Mouse (Mus musculus): ENCODE results near the gene Hbq1b.
"Not testable (repeated sequence)": the region's sequence is repeated elsewhere in the genome, so short reads cannot be mapped to it uniquely, and the experiment has no call there.

Hbq1b gene

DNA sequence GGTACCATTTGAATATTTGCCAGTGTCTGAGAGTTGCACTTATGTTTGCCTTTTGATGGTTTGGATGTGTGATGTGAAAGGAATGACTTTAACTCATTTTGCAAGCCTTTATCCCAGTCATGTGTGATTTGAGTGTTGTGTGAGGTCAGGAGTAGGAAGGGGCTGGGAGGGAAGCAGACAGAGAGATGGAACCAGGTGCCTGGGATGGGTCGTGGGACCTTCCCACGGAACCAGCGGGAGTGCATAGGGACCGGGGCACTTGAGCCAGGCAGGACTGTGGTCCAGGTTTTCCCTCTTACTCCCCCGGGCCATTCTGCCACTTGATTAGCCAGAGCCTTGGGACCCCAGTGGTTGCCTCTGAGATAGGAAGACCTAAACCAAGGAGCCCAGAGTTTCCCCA is 18.8 kb upstream of the Hbq1b start:
- ATAC-seq (ENCODE audit: low TSS enrichment): no peak; the same call in 1 of the 2 replicates

DNA sequence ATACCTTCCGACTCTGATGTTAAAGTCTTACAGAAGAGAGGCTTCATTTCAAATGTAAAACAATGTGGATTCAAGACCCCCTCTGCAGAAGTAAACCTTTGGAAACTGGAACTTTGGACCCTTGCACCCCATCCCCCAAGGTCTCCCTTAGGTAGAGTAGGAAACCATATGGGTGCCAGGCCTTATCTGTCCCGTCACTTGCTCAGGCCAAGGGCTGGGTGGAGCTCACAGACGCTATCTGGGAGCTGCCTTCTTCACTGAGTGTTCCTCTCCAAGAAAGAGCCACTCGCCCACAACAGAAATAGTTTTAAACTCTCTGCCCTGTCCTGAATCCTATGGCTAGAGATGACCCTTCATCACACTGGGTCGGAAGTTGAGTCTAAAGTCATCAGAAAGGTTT is 17.8 kb upstream of the Hbq1b start:
- ATAC-seq (ENCODE audit: low TSS enrichment): no peak

DNA sequence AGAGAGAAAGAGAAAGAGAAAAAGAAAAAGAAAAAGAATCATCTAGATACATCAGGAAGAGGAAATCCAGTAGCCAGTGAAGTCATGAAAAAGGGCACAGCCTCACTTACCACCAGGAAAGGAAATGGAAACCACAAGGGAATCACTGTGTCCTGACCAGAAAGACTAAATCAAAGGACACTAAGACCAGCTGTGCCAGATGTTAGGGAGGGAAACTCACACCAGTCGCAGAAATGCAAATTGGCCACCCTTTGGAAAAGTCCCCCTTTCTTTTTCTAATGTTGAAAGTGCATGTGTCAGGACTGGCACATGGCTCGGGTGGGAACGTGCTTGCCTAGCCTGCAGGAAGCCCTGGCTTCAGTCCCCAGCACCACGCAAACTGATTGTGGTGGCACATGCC is 15.6 kb upstream of the Hbq1b start:
- ATAC-seq (ENCODE audit: low TSS enrichment): no peak

DNA sequence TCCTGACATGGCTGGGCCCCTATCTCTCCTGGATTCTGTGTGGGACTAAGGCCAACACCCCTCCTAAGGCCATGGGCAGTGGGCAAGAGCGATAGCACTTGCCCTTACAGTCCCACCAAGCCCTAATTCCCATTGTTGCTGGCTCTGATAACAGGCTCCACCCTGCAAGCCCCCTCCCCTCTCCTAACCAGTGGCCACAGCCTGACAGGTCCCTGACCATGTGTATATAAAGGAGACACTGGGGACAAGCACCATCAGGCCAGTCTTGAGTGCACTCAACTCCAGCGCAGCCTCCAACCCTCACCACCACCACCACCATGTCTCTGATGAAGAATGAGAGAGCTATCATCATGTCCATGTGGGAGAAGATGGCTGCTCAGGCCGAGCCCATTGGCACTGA is 10.4 kb upstream of the Hbq1b start, which contains the start of gene Hba-x:
Gene Hba-x (plus strand): TSS at position 54 of the 400 bp plus-strand sequence.
- no peak for ATAC-seq (ENCODE audit: low TSS enrichment)

DNA sequence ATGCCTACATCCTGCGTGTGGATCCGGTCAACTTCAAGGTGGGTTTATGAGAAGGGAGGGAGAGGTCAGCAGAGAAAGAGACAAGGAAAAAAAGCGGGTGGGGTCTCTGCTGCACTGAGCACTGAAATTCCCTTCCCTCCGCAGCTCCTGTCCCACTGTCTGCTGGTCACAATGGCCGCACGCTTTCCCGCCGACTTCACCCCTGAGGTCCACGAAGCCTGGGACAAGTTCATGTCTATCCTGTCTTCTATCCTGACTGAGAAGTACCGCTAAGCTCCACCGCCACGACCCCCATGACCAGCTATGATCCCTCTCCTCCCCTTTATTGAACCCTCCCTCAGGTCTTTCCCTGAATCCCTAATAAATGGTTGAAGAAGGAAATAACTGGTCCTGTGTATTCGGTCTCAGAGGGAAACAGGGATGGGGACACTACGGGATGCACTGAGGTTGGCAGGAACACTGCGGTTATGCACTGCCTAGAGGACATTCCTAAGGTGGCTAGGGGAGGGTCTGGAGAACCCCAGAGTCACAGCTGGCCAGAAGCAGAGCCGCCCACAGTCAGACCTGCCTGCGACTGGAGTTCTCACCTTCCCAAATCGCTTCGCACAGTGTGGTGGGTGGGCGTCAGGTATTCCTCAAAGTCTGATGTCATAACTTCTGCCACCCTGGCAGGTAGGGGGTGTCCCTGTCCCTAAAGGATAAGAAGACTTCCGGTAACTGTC is 8.9 kb upstream of the Hbq1b start:
- ATAC-seq (ENCODE audit: low TSS enrichment): no peak

DNA sequence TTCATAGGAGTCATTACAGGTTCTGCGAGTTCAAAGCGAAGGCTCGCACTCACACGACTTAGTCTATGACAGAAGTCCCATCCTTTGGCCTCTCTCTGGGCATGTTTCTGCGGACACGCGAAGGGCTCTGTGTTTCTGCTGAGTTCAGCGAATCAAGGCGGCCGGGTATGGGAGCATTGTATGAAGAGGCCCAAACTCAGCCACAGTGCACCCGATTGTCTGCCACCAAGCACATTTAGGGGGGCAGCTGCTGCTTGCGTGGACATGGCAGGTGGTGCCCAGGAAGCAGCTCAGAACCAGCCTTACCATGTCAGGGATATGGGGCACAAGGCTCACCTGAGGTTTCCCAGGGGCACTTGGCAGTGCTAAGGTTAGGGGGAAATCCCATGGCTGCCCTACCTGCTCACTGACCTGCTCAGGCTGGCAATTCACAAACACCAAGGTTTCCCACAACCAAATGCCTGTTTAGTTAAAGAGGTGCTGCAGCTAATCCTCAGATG is 8.3 kb upstream of the Hbq1b start:
- no peak for ATAC-seq (ENCODE audit: low TSS enrichment)

DNA sequence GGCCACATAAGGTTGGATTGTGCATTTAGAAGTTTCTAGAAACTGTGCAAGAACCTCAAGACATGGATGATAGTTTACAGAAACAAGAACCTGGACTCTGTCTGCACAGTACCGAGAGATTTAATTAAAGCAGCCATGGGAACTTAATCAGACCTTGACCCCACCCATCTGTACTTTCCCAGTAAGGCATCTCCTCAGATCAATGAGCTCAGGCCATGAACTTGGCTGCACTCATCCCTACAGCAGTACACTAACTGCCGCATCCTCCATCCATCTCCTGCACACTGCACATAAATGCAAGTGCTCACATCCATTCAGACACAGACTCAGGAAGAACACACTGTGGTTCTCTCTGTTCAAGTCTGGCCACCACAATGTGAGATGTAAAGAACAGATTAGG is 6.1 kb upstream of the Hbq1b start:
- no peak for ATAC-seq (ENCODE audit: low TSS enrichment)

DNA sequence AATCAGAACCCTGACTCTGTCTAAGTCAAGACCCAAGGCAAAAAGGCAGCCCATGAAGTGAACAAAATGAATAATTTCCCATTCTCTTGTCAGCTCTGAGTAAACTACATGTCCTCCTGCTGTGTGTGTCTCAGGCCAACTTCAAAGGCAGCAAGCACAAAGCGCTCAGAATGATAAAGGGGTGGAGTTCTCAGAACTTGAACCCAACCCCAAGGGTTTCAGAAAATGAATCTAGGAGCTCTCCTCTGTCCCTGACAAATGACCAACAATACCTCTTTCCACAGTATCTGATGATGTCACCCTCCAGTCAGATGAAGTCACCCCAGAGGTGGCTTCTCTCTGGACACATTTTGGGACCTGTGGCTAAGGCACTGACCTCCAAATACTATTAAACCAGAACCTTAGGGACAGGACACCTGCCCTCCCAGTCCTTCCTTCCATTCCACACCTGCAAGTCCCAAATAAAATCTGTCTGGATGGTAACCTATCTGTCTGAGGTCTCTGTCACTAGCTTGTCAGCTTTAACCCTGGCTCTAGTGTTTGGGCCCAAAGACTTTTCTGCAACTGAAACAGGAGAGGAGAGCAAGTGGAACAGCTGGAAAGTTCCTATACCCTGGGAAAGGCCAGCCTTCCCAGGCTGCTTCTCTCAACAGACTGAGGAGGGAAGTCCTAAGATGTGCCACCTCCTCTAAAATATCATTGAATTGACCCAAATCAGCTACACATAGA is 5.2 kb upstream of the Hbq1b start:
- ATAC-seq (ENCODE audit: low TSS enrichment): no peak

DNA sequence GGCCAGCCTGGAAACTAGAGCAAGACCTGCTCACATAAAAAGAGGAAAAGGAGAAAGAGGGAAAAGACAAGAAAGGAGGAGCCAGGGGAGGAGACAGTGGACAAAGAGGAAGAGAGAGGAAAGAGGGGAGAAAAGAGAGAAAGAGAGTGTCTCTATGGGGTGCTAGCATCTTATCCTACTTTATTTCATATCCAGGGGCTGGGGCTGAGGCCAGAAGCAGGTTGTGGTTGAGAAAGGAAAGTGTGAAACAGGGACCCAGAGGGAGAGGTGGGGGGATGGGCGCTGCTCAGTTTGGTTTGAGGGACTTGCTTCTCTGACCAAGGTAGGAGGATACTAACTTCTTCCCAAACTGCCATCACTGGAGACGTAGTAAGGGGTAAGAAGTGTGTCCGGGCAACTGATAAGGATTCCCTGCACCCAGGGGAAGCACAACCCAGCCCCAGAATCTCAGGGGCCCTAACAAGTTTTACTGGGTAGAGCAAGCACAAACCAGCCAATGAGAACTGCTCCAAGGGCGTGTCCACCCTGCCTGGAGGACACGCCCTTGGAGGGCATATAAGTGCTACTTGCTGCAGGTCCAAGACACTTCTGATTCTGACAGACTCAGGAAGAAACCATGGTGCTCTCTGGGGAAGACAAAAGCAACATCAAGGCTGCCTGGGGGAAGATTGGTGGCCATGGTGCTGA is 3.5 kb upstream of the Hbq1b start, which contains the start of gene Hba-a1:
Gene Hba-a1 (plus strand): TSS at position 421 of the 687 bp plus-strand sequence.
- not testable (repeated sequence) for ATAC-seq (ENCODE audit: low TSS enrichment)

DNA sequence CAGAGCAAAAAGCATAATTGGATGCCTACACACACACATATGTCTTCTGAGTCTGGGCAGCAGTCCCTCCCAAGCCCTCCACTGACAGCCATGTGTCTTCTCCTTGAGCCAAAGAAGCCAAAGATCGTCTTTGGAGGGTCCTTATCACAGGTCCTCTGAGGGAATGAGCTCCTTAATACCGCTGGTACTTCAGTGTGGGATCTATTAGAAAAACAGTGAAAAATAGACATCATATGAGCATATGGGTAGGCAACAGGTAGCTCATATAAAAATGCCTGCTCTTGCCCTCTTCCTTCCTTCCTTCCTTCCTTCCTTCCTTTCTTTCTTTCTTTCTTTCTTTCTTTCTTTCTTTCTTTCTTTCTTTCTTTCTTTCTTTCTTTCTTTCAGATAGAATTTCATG is 2.2 kb upstream of the Hbq1b start:
- not testable (repeated sequence) for ATAC-seq (ENCODE audit: low TSS enrichment)

DNA sequence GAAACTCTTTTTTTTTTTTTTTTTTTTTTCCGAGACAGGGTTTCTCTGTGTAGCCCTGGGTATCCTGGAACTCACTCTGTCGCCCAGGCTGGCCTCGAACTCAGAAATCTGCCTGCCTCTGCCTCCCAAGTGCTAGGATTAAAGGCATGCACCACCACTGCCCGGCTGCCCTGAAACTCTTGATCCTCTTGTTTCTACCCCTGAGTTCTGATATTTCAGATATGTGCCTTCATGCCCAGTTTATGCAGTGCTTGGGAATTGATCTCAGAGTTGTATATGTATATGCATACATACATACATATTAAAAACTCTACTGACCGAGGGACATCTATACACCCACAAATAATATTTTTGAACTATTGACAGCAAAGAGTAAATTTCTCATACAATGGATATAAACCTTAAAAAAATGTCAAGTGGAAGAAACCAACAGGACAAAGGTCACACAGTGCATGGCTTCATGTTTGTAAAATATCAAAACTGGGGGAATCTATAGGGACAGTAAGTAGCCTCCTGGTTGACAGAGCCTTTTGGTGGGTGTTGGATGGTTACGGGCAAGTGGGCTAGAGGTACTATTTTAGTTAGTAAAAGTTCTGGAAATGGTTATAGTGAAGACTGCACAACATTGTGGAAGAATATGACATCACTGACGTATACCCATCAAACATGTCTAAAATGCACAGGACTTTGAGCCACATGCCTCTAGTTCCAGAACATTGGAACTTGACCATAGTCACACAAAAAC is 1.6 kb upstream of the Hbq1b start:
- no peak for ATAC-seq (ENCODE audit: low TSS enrichment)

DNA sequence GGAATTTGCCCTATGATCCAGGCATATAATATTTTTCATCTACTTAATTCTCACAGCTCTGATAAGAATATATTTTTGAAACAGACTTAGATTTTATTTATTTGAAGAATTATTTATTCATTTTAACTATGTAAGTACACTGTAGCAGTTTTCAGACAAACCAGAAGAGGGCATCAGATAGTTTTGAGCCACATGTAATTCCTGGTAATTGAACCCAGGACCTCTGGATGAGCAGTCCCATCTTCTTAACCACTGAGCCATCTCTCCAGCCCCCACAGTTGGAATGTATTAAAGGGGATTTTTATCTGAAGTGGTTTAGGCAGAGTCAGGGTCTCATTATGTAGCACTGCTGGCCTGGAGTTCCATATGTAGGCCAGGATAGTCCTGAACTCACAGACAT is 878 bp upstream of the Hbq1b start:
- not testable (repeated sequence) for ATAC-seq (ENCODE audit: low TSS enrichment)

DNA sequence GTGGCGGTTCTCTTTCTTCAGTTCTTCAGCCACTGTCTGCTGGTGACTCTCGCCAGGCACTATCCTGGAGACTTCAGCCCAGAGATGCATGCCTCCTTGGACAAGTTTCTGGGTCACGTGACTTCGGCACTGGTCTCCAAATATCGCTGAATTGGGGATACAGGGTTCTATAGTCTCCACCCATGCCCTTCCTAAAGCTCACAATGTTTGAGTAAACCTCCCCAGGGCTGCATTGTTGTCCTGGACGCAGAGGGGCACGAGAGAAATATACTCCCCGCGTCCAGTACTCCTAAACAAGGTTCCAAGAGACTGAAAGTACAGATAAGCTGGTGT is 694 bp downstream of the Hbq1b start:
- no peak for ATAC-seq (ENCODE audit: low TSS enrichment)

DNA sequence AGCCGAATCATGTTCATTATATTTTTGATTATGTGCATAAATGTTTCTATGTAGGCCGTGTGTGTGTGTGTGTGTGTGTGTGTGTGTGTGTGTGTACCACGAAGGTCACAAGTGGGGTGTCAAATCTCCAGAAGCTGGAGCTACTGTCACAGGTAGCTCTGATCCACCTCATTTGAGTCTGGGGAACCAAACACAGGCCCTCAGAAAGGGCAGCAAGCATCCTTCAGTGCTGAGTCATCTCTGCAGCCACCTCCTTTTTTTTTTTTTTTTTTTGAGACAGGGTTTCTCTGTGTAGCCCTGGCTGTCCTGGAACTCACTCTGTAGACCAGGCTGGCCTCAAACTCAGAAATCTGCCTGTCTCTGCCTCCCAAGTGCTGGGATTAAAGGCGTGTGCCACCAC is 6.1 kb downstream of the Hbq1b start:
- not testable (repeated sequence) for ATAC-seq (ENCODE audit: low TSS enrichment)

DNA sequence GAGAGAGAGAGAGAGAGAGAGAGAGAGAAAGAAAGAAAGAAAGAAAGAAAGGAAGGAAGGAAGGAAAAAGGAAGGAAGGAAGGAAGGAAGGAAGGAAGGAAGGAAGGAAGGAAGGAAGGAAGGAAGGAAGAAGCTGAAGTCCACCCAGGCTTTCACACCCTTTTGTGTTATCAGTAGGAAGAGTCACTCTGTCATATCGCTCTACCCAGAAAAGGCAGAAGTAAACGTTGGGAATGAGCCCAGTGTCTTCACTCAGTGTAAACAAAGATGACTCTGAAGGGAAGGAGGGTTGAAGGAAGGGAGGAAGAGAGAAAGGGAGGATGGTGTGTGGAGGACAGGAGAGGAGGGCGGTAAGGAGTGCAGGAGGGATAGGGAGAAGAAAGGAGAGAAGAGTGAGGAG is 6.7 kb downstream of the Hbq1b start:
- not testable (repeated sequence) for ATAC-seq (ENCODE audit: low TSS enrichment)

DNA sequence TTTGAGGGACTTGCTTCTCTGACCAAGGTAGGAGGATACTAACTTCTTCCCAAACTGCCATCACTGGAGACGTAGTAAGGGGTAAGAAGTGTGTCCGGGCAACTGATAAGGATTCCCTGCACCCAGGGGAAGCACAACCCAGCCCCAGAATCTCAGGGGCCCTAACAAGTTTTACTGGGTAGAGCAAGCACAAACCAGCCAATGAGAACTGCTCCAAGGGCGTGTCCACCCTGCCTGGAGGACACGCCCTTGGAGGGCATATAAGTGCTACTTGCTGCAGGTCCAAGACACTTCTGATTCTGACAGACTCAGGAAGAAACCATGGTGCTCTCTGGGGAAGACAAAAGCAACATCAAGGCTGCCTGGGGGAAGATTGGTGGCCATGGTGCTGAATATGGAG is 9.4 kb downstream of the Hbq1b start, which contains the start of gene Hba-a2:
Gene Hba-a2 (plus strand): TSS at position 287 of the 400 bp plus-strand sequence.
- not testable (repeated sequence) for ATAC-seq (ENCODE audit: low TSS enrichment)

DNA sequence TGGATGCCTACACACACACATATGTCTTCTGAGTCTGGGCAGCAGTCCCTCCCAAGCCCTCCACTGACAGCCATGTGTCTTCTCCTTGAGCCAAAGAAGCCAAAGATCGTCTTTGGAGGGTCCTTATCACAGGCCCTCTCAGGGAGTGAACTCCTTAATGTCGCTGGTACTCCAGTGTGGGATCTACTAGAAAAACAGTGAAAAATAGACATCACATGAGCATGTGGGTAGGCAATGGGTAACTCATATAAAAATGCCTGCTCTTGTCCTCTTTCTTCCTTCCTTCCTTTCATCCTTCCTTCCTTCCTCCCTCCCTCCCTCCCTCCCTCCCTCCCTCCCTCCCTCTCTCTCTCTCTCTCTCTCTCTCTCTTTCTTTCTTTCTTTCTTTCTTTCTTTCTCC is 10.7 kb downstream of the Hbq1b start:
- ATAC-seq (ENCODE audit: low TSS enrichment): not testable (repeated sequence)

DNA sequence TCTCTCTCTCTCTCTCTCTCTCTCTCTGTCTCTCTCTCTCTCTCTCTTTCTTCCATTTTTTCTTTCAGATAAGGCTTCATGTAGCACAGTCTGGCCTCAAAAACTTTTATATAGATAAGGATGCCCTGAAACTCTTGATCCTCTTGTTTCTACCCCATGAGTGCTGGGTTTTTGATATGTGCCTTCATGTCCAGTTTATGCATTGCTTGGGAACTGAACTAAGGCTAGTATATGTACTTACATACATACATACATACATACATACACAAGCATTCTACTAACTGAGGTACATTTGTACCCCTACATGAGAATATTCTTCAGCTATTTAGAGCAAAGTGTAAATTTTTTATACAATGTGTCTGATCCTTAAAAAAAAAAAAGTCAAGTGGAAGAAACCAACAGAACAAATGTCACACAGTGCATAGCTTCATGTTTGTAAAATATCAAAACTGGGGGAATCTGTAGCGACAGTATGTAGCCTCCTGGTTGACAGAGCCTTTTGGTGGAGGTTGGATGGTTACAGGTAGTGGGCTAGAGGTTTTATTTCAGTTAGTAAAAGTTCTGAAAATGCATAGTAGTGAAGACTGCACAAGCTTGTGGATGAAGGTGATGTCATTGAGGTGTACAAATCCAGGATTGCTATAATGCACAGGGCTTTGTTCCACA is 11.2 kb downstream of the Hbq1b start:
- no peak for ATAC-seq (ENCODE audit: low TSS enrichment)

DNA sequence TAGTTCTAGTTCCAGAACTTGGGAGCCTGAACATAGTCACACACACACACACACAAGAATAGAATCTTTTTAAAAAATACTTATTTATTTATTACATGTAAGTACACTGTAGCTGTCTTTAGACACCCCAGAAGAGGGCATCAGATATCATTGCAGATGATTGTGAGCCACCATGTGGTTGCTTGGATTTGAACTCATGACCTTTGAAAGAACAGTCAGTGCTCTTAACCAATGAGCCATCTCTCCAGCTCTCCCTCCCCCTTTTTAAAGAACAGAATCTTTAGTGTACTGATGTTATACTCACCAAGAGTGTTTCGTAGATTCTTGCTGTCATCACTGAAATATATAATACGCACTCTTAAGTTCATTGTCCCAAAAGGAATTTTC is 11.8 kb downstream of the Hbq1b start:
- ATAC-seq (ENCODE audit: low TSS enrichment): no peak

DNA sequence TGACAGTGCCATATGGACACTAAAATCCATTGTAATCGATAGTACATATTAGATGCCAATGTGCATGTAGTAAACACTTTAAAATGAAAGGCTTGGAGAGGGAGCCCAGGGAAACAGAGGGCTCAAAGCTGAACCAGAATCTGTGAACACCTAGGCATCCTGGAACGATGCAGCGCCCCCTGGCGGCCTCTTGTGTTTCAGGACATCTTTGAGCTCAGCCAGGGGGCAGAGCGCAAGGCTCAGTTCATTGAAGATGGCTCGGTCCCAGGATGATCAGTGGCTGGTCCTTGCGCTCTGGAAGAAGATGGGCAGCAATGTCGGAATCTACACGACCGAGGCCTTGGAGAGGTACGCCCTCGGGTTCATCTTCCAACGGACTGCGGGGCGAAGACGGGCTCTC is 13.1 kb downstream of the Hbq1b start, which contains the start of gene Hbq1a:
Gene Hbq1a (plus strand): TSS at position 205 of the 400 bp plus-strand sequence.
- peak; percentile 66 for ATAC-seq (ENCODE audit: low TSS enrichment)
